Mouse (Mus musculus): Measurements from ENCODE around the gene Cryzl1. TPM values are rescaled to one million over a fixed set of nuclear protein-coding genes. Genes with fewer than 3 reads are reported as not detected.

Gene Cryzl1
- polyA plus RNA-seq, 1 experiment from 2014 or later = 59.3 TPM

- peaks cover 8% of the 10 kb centered on the region; the same call in 1 of the 2 replicates for H3K36me3 ChIP-seq (ENCODE audit: insufficient read depth, low read length)
- no peak for TF ChIP-seq CTCF (IDR thresholded peaks at IDR 0.05)
- TF ChIP-seq EP300 (IDR thresholded peaks at IDR 0.05) = no peak
- 1% methylated on average over 39 of the region's 51 CpGs for WGBS
- H3K4me3 ChIP-seq (ENCODE audit: low read depth, low read length) = peak overlapping the region; percentile 85
- no peaks in the 10 kb centered on the region for H3K9me3 ChIP-seq (ENCODE audit: low read length)
- H3K27ac ChIP-seq (ENCODE audit: low read length) = 0 out of 2 replicates have a peak overlapping the region, but pooled peaks have one; percentile 57
- peak overlapping the region; percentile 100 for H3K4me2 ChIP-seq (replicated peaks; ENCODE audit: low read depth, low read length)
- no peaks in the 10 kb centered on the region for H3K4me1 ChIP-seq (ENCODE audit: insufficient read depth, low read depth, low read length)
- H3K9ac ChIP-seq (replicated peaks; ENCODE audit: low read depth) = peak overlapping the region; percentile 54
- ATAC-seq (no peak; the same call in 1 of the 2 replicates), DNase-seq (ENCODE audit: low spot score) (no peak)
- H3K27me3 ChIP-seq (replicated peaks; ENCODE audit: insufficient read depth, low read length) = no peaks in the 10 kb centered on the region
These were observed 40.7 kb downstream of the Cryzl1 start for GRCm38 (mm10) chr16:91688023-91688618.

GRCm38 (mm10) chr16:91686369-91686768 lies 42.4 kb downstream of the Cryzl1 start:
- Histone ChIP-seq H3K27ac (ENCODE audit: low read length) (no peak overlapping the region), H3K9me3 (ENCODE audit: low read length) (no peaks in the 10 kb centered on the region), H3K4me3 (ENCODE audit: low read depth, low read length) (no peak overlapping the region), H3K36me3 (ENCODE audit: insufficient read depth, low read length) (peaks cover 8% of the 10 kb centered on the region; the same call in 1 of the 2 replicates), H3K9ac (replicated peaks; ENCODE audit: low read depth) (no peak overlapping the region), H3K4me1 (ENCODE audit: insufficient read depth, low read depth, low read length) (no peaks in the 10 kb centered on the region), H3K4me2 (replicated peaks; ENCODE audit: low read depth, low read length) (no peak overlapping the region), H3K27me3 (replicated peaks; ENCODE audit: insufficient read depth, low read length) (no peaks in the 10 kb centered on the region)
- ATAC-seq (no peak), DNase-seq (ENCODE audit: low spot score) (no peak)
- TF ChIP-seq CTCF (IDR thresholded peaks at IDR 0.05) (no peak), EP300 (IDR thresholded peaks at IDR 0.05) (no peak)
- WGBS = 82% methylated on average over 5 of the region's 5 CpGs

DNA sequence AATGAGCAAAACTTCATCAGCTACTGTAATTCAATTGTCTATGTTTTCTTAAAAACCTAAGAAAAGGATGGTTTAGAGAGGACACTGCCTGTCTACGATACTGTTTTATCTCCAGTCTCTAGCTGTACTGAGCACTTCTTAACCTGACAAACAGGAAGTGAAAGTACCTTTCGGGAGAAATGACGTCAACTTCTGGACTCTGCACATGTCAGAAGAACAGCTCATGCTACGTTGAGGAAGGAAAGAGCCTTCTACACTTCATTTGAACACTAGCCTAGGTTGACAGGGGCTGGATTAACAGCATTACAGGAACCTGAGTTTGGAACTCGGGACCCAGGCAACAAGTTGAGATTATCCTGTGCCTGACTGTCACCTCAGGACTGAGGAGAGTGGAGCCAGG lies 43.2 kb downstream of the Cryzl1 start:
- Histone ChIP-seq H3K4me3 (ENCODE audit: low read depth, low read length) (no peak overlapping the region), H3K9me3 (ENCODE audit: low read length) (no peaks in the 10 kb centered on the region), H3K27me3 (replicated peaks; ENCODE audit: insufficient read depth, low read length) (no peaks in the 10 kb centered on the region), H3K27ac (ENCODE audit: low read length) (no peak overlapping the region), H3K4me2 (replicated peaks; ENCODE audit: low read depth, low read length) (no peak overlapping the region), H3K4me1 (ENCODE audit: insufficient read depth, low read depth, low read length) (no peaks in the 10 kb centered on the region), H3K9ac (replicated peaks; ENCODE audit: low read depth) (no peak overlapping the region), H3K36me3 (ENCODE audit: insufficient read depth, low read length) (peaks cover 8% of the 10 kb centered on the region; the same call in 1 of the 2 replicates)
- no peak for ATAC-seq
- no peak for TF ChIP-seq CTCF (IDR thresholded peaks at IDR 0.05)
- TF ChIP-seq EP300 (IDR thresholded peaks at IDR 0.05) = no peak
- 69% methylated on average over 5 of the region's 5 CpGs for WGBS
- DNase-seq (ENCODE audit: low spot score) = peak; percentile 58

DNA sequence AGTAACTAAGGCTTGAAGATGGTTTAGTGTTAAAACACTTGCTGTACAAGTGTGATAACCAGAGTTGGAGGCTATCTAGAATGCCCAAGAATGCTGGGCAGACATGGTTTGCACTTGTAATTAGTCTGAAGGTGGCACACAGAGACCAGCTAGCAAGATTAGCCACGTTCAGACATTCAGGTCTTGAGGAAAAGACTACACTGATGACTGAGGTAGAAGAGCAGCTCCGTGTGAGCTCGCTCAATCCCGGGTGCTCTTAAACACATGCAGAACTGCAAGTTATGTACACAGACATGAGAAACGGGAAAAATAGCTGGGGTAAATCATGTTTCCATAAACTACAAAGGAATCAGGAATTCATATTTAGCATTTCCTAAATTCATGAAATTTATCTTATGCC lies 48.1 kb downstream of the Cryzl1 start:
- TF ChIP-seq EP300 (IDR thresholded peaks at IDR 0.05) = no peak
- TF ChIP-seq CTCF (IDR thresholded peaks at IDR 0.05) = no peak
- Histone ChIP-seq H3K4me3 (ENCODE audit: low read depth, low read length) (no peak overlapping the region), H3K4me1 (ENCODE audit: insufficient read depth, low read depth, low read length) (no peaks in the 10 kb centered on the region), H3K9me3 (ENCODE audit: low read length) (no peaks in the 10 kb centered on the region), H3K36me3 (ENCODE audit: insufficient read depth, low read length) (peaks cover 23% of the 10 kb centered on the region), H3K4me2 (replicated peaks; ENCODE audit: low read depth, low read length) (no peak overlapping the region), H3K9ac (replicated peaks; ENCODE audit: low read depth) (no peak overlapping the region), H3K27me3 (replicated peaks; ENCODE audit: insufficient read depth, low read length) (no peaks in the 10 kb centered on the region), H3K27ac (ENCODE audit: low read length) (no peak overlapping the region)
- DNase-seq (ENCODE audit: low spot score) = no peak
- WGBS = 69% methylated on average over 5 of the region's 5 CpGs
- ATAC-seq = no peak

DNA sequence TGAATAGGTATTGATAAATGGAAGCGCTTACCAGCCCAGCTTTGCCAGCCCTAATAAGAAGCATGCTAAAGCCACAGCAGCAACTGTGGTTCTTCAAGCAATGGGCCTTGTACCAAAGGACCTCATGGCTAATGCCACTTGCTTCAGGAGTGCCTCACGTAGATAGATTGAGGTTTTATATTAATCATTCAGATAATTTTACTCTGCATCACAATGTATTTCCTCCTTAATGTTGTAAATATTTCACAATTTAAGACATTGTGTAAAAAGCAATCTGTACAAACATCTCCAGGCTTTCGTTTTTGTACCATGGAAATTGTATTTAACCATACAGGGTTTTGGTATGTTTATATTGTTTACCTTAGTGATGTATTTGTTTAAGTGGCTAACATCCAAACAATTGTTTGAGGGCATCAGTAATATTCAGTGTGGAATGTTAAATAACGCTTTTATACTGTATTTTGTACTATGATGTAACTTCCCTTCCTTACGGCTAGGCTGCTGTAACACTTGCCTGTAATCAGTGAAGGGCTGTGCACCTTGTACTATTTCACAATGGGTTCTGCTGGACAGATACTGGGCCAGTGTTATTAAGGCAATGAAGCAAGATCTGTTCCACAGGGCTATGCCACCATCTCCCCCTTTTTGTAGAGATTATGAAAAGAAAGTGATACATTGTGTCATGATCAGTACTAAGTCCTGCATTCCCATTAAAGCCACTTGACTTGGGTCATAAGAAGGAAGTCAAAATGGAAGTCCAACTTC lies 50.4 kb downstream of the Cryzl1 start:
- no peak overlapping the region for H3K27ac ChIP-seq (ENCODE audit: low read length)
- H3K9ac ChIP-seq (replicated peaks; ENCODE audit: low read depth) = no peak overlapping the region
- DNase-seq (ENCODE audit: low spot score) (peak; percentile 32), ATAC-seq (peak; percentile 65; the same call in 1 of the 2 replicates)
- H3K27me3 ChIP-seq (replicated peaks; ENCODE audit: insufficient read depth, low read length) = no peaks in the 10 kb centered on the region
- H3K36me3 ChIP-seq (ENCODE audit: insufficient read depth, low read length) = peaks cover 28% of the 10 kb centered on the region; the same call in 1 of the 2 replicates
- no peaks in the 10 kb centered on the region for H3K4me1 ChIP-seq (ENCODE audit: insufficient read depth, low read depth, low read length)
- no peaks in the 10 kb centered on the region for H3K9me3 ChIP-seq (ENCODE audit: low read length)
- H3K4me3 ChIP-seq (ENCODE audit: low read depth, low read length) = no peak overlapping the region
- 0 out of 2 replicates have a peak, but pooled peaks have one; percentile 15 for TF ChIP-seq EP300 (IDR thresholded peaks at IDR 0.05)
- TF ChIP-seq CTCF (IDR thresholded peaks at IDR 0.05) = no peak
- H3K4me2 ChIP-seq (replicated peaks; ENCODE audit: low read depth, low read length) = no peak overlapping the region
- WGBS = 64% methylated on average over 5 of the region's 5 CpGs

DNA sequence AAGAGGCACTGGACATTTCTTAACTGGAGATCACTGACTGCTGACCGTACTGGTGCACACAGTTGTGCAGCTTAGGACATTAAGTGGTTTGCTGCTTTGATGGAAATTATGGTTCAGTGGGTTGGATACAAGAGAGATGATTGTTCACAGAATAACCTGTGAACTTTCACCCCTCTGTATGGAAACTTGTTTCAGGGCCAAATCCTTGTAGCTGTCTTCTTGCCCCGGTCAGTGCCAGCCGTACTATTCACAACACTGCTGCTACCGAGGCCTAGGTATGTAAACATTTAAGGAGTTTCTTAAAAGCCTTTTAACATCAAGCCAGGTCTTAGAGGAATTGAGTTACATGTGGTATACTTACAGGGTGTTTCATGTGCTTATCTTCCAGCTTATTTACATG lies 54.3 kb downstream of the Cryzl1 start:
- DNase-seq (ENCODE audit: low spot score) = no peak
- 66% methylated on average over 4 of the region's 4 CpGs for WGBS
- Histone ChIP-seq H3K4me2 (replicated peaks; ENCODE audit: low read depth, low read length) (no peak overlapping the region), H3K4me3 (ENCODE audit: low read depth, low read length) (no peak overlapping the region), H3K36me3 (ENCODE audit: insufficient read depth, low read length) (peaks cover 52% of the 10 kb centered on the region), H3K9ac (replicated peaks; ENCODE audit: low read depth) (no peak overlapping the region), H3K27me3 (replicated peaks; ENCODE audit: insufficient read depth, low read length) (no peaks in the 10 kb centered on the region), H3K27ac (ENCODE audit: low read length) (no peak overlapping the region), H3K4me1 (ENCODE audit: insufficient read depth, low read depth, low read length) (no peaks in the 10 kb centered on the region), H3K9me3 (ENCODE audit: low read length) (no peaks in the 10 kb centered on the region)
- no peak for ATAC-seq
- TF ChIP-seq CTCF (IDR thresholded peaks at IDR 0.05) (no peak), EP300 (IDR thresholded peaks at IDR 0.05) (no peak)
